Mouse (Mus musculus) heart, adult 18-20 months (tissue): ENCODE results near the gene Glod4. TPM values are rescaled to one million over a fixed set of nuclear protein-coding genes. Genes with fewer than 3 reads are reported as not detected.
"Not testable (repeated sequence)": the region's sequence is repeated elsewhere in the genome, so short reads cannot be mapped to it uniquely, and the experiment has no call there.

Experiments
- DNase-seq, 2 experiments: peaks; one replicate each; pipeline ENCODE4 v3.0.0; 2021 to 2022; ENCODE audit warnings: mixed read lengths in 1 of 2
- total RNA-seq, 2 experiments: library from RNA; stranded (reverse); gene quantifications; 2 replicates each; pipeline ENCODE4 v1.2.3; 2021

The Glod4 gene
- total RNA-seq, 2 experiments from 2014 or later: 40.3 to 44.6 TPM

DNA sequence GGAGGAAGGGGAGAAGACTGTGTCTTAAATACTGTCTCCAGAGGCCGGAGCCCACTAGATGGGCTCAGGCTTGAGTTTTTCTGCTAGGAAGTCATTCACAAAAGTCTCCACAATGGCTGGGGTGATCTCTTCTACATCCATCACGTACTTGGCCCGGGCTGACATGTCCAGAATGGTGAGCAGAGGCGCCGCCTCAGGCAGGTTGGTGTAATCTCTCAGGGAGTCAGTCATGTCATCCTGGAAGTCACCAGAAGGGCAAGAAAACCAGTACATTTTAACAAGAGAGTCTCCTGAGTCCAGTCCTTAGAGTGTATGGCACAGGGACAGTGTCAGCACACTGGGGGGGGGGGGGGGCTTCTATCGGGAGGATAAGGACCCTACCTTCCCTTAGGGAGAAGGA, 15.0 kb upstream of the Glod4 start:
- no peak for DNase-seq

DNA sequence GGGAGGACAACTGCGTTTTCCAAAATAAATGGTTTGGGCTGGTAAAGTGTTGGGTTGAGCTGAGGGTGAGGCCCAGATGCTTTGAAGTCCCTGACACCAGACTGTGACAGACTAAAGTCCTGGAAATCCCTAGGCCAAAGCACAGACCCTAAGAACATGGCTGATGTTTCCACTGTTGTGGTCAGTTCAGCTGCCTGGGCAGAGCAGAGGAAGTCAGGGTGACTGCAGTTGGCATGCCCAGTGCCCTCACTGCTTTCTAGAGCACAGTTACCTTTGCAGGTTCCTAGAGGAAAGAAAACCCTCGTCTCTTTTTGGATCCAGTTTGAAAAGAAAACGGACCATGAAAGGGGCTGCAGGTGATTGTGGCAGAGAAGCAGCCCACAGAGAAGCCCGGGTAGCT, 13.9 kb upstream of the Glod4 start:
- DNase-seq: no peak

DNA sequence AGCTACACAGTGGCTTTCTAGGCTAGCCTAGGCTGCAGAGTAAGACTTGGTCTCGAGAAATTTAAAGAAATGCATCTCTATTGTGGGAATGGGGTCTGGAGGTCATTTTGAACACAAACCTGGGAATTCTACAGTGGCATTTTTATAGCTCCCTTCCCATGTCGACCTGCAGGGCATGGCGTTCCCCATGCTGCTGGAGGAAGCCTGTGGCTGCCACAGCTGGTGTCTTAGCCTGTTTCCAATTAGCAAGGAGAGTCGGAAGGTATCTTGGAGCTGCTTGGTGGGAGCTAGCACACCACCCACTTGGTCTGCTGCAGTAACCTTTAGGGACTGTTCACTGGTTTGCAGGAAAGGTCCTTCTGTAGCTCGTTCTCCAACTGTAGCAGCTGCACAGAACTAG, 12.6 kb upstream of the Glod4 start:
- DNase-seq: no peak

DNA sequence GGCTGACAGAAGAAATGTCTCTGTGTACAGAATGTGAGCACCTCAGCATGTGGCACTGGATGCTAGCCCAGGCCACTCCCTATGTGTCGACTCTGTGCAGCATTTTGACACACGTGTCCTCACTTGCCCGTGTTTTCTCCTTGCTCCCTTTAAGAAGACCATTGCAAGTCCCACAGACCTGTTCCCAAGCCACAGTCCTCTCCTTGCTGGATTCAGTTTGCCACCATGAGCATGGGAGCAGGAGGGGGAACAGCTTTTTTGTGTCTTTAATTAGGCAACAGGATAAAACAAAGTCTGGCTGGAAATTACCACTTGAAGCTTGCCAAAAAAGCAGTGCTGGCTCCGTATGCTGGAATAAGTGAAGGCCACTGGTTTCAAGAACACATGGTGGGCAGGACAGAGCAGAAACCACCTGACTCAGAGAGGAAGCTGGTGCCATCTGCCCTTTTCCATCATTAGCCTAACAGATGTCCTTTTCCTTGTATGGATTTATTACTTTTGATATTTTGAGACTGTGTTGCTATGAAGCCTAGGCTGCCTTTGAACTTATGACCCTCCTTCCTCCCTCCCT, 12.0 kb upstream of the Glod4 start:
- peak; percentile 43 to 44 for DNase-seq

DNA sequence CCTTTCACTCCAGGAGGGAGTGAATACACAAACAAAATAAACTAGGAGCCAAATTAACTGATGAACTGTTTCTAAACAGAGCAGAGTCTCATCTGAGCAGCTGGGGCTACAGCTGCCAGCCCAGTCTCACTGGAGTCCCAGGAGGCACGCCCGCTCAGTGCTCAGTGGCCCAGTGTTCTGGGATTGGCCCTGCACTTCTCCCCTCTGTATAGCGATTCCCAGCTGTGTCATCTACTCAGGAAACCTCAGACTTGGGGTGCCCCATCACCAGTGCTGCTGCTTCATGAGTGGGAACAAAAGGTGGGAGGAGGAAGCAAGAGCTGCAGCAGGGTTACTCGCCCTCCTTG, 10.4 kb upstream of the Glod4 start:
- DNase-seq: peak in 1 of 2 experiments; percentile 34

DNA sequence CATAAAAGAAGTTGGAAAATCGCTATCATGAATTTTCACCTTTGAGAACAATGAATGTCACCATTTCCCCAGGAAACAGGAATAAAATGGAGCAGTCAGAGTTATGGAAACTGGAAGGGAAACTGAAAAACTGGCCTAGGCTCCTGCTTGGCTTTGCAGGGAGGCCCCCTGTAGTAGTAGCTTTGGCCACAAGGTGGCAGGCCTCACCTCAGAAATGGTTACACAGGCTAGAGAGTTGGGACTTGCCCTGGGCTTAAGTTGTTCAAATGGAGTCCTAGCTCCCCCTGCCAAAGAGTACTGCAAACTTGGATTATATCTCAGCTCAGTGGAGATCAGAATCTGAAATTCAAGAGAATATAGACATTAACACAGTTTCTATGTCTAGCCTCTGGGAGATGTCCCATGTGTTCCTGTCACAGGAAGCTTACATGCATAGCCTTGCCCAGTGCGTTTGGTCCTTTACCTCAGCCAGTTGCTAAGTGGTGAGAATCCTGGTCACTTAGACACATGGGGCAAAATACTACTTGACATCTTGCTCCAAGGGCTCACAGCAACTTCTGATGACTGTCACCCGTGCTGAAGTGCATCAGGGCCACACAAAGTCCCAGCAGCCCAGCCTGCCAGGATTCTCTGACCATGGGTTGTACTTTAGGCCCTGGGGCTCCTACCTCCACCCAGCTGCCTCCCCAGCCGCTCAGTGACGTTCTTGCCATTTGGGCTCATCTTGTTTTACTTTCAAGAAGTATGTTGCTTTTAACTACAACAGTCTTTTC, 9.8 kb upstream of the Glod4 start:
- DNase-seq: peak; percentile 87 to 95

DNA sequence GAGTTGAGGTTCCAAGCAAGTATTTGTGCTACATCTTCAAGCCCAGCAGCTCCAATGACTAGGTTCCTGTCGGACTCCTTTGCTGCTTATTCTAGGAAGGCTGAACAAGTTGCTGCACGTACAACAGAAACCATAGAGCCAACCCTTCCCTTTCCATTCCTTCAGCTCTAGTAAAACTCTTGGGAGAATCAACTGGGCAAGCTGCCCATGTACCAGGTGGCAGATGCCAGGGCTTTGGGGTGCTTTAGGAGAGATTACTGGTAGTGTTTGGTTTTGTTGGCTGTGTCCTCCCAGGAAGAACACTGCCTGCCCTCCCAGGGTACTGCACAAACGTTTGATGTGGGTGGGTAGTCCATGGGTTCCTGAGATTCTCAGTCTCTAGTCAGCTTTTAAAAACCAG, 8.5 kb upstream of the Glod4 start:
- DNase-seq: no peak

DNA sequence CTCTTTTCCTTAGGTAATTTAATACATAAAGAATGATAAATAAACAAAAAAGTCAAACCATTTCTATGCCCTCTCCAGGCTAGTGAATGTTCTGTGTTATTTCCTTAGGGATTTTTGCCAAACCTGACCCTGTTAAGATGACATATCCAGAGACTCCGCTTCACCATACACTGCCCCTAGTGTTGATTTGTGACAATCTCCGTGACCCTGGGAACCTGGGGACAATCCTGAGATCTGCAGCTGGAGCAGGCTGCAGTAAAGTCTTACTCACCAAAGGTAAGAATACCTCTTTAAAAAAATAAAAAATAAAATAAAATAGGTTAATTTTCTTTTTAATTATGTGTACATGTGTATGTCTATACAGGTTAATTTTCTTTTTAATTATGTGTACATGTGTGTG, 3.7 kb upstream of the Glod4 start:
- DNase-seq: no peak

DNA sequence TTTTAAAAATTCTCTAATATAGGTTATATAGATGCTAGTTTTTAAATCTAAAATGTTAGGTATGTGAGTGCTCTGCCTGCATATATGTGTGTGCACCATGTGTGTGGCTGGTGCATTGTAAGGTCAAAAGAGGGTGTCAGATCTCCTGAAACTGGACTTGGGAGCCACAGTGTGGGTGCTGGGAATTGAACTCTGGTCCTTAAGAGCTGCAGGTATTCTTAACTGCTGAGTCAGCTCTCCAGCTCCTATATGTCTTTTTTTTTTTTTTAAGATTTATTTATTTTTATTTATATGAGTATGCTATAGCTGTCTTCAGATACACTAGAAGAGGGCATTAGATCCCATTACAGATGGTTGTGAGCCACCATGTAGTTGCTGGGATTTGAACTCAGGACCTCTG, 2.9 kb upstream of the Glod4 start:
- DNase-seq: no peak

DNA sequence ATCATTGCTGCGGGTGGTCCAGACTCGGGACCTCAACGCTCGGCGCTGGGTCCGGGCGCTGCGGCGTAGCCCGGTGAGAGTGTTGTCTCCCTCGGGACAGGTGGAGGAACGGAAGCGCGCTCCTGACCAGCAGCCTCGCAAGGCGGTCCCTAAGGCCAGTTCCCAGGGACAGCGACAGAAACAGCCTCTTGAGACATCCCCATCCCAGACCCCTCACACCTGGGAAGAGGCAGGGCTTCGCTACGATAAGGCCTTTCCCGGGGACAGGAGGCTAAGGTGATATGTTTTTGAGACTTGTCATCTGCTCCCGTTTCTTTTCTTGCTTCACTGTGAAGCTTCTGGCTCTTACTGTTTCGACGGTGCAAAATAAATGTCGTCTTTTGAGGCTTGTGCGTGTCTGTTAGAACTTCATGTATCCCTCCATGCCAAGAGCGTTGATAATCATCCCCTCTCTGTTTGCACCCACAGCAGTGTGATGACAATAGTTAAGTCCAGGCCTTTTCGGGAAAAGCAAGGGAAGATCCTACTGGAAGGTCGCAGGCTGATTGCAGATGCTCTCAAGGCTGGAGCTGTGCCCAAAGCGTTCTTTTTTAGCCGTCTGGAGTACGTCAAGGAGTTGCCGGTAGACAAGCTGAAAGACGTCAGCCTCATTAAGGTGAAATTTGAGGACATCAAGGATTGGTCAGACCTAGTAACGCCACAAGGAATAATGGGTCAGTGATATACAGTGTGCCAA, 454 bp upstream of the Glod4 start:
- DNase-seq: no peak

DNA sequence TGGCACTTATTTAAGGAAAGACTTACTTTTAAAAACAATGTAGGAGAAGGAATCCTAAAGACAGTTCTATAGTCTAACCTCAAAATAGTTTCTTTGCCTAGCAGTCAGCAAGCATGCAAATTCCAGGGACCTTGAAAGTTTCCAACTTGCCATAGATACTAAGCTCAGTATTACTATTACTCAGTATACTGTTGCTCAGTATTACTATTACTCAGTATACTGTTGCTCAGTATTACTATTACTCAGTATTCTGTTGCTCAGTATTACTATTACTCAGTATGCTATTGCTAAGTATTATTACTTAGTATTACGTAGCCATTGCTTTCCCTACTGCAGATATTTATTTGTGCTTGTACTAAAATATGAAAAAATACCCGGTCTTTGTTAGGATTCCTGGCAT, 3.8 kb downstream of the Glod4 start:
- no peak for DNase-seq

DNA sequence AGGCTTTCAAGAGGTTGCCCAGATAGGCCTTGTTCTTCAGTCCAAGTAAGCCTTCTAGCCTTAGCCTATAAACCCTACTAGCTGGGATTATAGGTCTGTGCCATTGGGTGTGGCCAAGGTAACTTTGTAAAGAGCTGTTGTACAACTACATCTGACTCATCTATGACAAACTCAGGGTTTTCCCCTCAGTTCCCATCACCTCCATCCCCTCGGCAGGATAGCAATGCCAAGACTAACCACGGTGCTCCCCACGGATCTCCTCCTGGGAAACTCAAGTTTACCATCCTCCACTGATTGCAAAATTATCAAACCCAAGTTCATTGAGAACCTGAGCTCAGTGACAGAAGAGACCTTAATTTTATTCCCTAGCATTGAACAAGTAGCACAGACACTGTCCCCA, 7.4 kb downstream of the Glod4 start:
- DNase-seq: no peak

DNA sequence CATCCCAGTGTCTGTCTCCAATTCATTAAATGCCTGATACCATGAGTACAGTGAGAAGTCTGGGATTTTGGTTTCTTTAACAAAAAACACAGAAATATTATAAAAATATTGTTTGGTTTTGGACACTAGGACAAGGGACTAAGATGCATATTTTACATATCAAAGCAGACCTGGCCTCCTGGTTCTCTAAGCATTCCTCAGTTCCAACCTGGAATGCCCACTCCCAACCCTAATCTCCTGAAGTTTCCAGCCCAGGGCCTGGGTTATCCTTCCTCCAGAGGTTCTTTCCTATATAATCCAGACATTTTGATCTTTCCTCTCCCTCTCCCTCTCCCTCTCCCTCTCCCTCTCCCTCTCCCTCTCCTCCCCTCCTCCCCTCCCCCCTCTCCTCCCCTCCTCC, 18.5 kb downstream of the Glod4 start:
- no peak for DNase-seq

DNA sequence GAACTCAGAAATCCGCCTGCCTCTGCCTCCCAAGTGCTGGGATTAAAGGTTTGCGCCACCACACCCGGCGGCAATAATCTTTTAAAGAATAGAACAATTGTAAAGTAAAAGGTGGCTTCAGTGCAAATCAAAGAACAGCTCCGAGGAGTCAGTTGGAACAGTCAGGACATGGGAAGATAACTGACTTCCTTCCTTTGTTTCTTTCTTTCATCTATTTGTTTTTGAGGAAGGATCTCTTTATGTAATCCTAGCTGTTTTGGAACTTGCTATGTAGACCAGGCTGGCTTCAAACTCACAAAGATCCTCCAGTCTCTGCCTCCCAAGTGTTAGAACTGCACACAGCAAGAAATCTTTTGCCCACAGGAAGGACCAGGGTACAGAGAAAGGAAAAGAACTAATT, 18.9 kb downstream of the Glod4 start:
- DNase-seq: no peak

DNA sequence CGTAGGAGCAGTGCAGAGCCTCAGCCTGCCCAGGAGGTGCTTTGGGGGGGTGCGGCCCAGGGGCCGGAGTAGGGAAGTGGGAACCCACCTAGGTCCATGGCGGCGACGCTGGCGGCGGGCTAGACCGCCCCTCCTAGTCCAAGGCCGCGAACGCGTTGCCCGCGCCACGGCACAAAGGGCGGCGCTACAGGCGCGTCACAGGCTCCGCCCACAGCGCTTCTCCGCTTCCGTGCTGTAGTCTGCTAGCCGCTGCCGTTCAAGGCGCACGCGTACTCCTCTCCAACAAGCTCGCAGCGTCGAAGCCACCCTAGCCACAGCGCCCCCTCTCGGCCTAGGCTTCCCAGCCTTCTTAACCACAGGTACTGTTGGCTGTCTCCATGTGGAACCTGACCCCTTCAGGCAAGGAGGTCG, 26.1 kb downstream of the Glod4 start, which contains the start of the genes Dbil5 and Gemin4:
Gene Dbil5 (plus strand): TSS at position 219 of the 411 bp plus-strand sequence.
Gene Gemin4 (minus strand): TSS at position 275 of the 411 bp plus-strand sequence.
- DNase-seq: peak; percentile 97 to 98

DNA sequence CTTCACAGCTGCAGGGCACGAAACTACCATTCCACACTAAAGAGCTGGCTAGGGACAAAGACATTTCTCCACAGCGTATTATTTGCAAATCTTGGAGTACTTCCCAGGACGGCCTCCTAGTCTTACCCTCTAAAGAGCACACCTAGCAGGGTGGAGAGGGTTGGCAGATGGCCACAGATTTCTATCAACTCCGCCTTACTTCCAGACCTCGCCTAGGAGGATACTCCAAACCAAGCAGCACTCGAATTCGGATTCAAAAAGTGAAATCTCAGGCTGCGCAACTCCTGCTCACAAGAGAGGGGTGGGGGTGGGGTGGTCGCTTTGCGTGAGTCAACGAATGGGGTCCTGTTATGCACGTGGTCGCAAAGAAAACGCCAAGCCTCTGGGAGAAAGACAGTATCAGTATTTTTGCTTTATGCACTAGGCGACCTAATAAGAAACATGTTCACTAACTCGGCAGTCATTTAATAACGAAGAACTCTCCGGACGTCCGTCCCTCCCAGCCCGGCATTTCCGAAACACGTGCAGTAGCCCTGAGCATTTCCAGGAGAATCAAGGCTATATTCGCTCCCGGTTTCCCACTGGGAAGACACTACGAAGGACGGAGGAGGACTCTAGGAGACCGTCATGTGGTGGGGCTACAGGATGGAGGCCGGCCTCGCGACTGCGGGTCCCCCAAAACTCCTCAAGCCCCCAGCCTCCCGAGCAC, 26.7 kb downstream of the Glod4 start:
- peak; percentile 53 to 61 for DNase-seq

DNA sequence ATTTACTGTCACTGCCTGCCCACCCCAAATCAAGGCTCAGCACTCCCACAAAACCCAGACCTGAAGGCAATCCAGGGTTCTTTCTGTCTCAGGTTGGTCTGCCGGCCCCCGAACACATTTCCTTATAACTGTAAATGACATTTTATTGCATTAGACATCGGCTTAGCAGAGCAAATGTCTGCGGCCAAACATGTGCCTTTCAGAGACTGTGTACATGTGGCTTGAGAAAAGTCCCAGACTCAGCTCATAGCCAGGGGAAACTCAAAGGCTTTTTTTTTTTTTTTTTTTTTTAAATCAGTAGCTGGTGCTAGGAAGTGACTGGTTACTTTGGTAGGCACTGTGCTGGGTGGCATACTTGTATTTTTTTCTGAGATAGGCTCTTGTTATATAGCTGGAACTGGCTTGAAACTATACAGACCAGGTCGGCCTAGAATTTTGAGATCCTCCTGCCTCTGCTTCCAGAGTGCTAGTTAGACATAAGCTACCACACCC, 27.4 kb downstream of the Glod4 start:
- no peak for DNase-seq

DNA sequence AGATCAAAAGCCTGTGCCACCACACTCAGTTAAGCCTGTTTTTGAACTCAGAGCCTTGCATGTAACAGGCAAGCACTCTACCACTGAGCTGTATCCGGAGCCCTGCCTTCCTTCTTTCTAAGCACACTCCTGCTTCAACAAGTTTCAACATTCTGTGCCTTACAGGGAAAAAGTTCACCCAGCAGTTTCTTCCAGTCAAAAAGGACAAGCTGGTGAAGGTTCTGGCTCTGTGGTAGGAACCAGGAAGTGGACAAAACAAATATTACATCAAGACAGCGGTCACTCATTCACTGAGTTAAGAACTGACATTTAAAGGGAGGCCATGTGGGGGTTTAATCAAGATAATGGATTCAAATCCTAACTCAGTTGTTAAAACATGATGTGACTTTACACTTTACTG, 28.5 kb downstream of the Glod4 start:
- no peak for DNase-seq

DNA sequence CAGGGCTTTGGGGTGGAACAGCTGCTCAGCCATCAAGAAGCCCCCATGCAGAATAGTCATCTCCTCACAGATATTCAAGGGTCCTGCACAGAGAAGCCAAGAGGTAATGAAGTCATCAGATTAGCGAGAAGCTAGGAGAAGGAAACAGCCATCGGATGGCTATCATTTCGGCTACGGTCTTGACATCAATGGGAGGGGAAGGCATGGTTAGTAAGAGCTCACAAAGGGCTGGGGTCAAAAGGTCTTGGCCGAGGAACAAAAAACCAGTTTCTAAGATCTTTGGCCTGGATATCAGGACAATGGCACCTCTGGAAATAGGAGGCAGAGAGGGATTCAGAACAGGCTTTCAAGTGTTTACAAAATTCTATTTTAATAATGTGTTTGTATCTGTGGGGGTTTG, 29.7 kb downstream of the Glod4 start:
- no peak for DNase-seq

DNA sequence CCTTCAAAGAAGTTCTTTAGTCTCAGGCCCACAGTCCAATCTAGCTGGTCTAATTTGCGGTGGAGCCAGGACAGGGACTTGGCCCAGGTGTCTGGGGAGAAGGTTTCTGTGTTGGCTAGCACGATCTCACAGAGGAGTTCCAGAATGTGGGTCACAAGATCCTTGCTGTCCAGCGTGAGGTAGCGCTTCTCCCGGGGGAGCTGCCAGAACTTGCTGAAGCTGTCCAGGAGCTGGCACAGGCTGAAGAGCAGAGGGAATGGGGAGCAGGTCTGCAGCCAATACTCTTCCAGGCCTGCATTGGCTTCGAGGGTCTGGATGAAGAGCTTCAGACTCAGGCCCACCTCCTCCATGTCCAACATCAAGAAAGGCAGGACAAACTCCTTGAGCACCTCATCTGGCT, 31.9 kb downstream of the Glod4 start:
- DNase-seq: not testable (repeated sequence)

DNA sequence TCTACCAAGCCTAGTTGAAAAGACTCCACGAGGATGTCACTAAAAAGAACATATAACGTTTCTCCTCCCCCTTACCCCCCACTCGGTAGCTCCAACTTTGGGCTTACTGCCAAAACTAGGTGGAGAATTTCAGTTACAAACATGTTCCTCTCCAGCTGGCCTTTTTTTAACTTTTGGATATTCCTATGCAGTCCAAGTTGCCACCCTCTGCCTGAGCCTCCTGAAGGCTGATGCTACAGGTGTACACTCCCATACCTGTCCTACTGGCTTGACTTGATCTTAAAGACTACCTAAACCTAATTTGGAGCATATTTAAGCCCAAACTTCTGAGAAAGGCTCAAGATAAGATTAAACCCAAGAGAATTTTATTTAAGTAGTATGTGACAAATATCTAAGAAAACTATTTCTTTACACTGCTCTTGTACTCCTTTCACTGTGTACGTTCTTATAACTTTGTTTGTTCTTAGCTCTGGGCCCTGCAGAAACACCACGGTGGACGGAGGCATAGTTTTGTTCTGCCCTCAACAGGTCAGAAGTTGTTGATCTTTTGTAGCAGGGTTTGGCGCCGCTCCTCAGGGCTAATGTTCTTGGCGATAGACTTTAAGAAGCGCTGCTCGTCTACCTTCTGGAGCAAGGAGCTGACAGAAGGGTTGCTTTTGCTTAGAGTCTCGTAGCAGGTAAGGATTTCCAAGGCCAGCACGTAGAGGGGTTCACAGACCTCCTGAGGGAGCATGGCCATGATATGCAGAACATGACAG, 33.1 kb downstream of the Glod4 start:
- DNase-seq: no peak

DNA sequence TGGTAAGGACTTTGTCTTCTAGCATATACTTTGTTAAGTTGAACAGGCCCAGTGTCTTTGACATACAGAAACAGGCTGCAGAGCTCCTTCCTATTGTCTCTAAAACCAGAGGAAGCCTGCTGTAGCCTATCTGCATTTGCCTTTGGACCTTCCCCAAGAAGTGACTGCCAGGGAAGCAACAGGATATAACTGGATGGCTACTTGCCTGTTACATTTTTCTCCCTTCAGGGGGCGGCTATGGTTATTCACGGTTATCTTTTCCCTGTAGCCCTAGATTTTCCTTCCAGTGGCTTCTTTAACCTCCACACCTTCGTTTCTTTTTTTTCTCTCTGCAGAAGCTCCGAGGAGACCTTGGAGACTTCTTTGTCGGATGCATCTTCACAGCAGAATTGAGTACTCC, 36.7 kb downstream of the Glod4 start:
- DNase-seq: peak in 1 of 2 experiments; percentile 23
